Mouse (Mus musculus) lung, adult 2 months (tissue): Measurements from ENCODE around the gene Bhlhe23.

Experiments
- CTCF ChIP-seq: fragments of 200-500 bp; IDR thresholded peaks from 2 replicates; pipeline ENCODE4 v1.5.1; 2011; ENCODE audit warnings: mild to moderate bottlenecking, low read length, control low read depth; ENCODE audit not compliant: insufficient read depth
- POLR2A ChIP-seq: fragments of 200-500 bp; IDR thresholded peaks from 2 replicates; pipeline ENCODE4 v1.6.1; 2011; ENCODE audit warnings: low read depth, mild to moderate bottlenecking, control low read depth, low read length, borderline replicate concordance; ENCODE audit errors: extremely low read depth

- TF ChIP-seq POLR2A (no peak), CTCF (no peak)
Measured at GRCm38 (mm10) chr2:180740349-180740748, 36.4 kb downstream of the Bhlhe23 start.
